Mouse (Mus musculus) cerebellum, adult 9-11 months (tissue): ENCODE results near the gene Fignl2.

Experiments
- DNase-seq: peaks from one replicate; pipeline ENCODE4 v3.0.0; 2022

The Fignl2 gene

GRCm38 (mm10) chr15:101092829-101093648, 14.7 kb upstream of the Fignl2 start:
- DNase-seq = peak; percentile 51

- DNase-seq = no peak
Observed at GRCm38 (mm10) chr15:101092121-101092828, 13.9 kb upstream of the Fignl2 start.

GRCm38 (mm10) chr15:101091551-101091950, 13.2 kb upstream of the Fignl2 start:
- no peak for DNase-seq

- no peak for DNase-seq
Observed at GRCm38 (mm10) chr15:101088291-101088690, 9.9 kb upstream of the Fignl2 start.

- DNase-seq = no peak
Observed at GRCm38 (mm10) chr15:101086956-101087355, 8.6 kb upstream of the Fignl2 start.

GRCm38 (mm10) chr15:101086451-101086850, 8.1 kb upstream of the Fignl2 start:
- DNase-seq = no peak

GRCm38 (mm10) chr15:101084499-101084898, 6.1 kb upstream of the Fignl2 start:
- DNase-seq = no peak

GRCm38 (mm10) chr15:101082236-101082635, 3.9 kb upstream of the Fignl2 start:
- DNase-seq = no peak

- no peak for DNase-seq
Observed at GRCm38 (mm10) chr15:101081035-101081548, 2.7 kb upstream of the Fignl2 start.

- DNase-seq = no peak
Observed at GRCm38 (mm10) chr15:101080031-101080520, 1.7 kb upstream of the Fignl2 start.

GRCm38 (mm10) chr15:101078731-101079156, 377 bp upstream of the Fignl2 start:
- DNase-seq = peak; percentile 59

- no peak for DNase-seq
Observed at GRCm38 (mm10) chr15:101077001-101077812, 1.2 kb downstream of the Fignl2 start.

- no peak for DNase-seq
Observed at GRCm38 (mm10) chr15:101076071-101077000, 2.0 kb downstream of the Fignl2 start.

- no peak for DNase-seq
Observed at GRCm38 (mm10) chr15:101075656-101076055, 2.7 kb downstream of the Fignl2 start.

- no peak for DNase-seq
Observed at GRCm38 (mm10) chr15:101075150-101075549, 3.2 kb downstream of the Fignl2 start.

GRCm38 (mm10) chr15:101074067-101074466, 4.3 kb downstream of the Fignl2 start:
- DNase-seq = no peak

GRCm38 (mm10) chr15:101072736-101073135, 5.6 kb downstream of the Fignl2 start:
- DNase-seq = no peak

GRCm38 (mm10) chr15:101070762-101071161, 7.6 kb downstream of the Fignl2 start:
- DNase-seq = no peak

- no peak for DNase-seq
Observed at GRCm38 (mm10) chr15:101069641-101070190, 8.7 kb downstream of the Fignl2 start.

GRCm38 (mm10) chr15:101068671-101069070, 9.7 kb downstream of the Fignl2 start:
- DNase-seq = no peak

GRCm38 (mm10) chr15:101068029-101068428, 10.3 kb downstream of the Fignl2 start:
- DNase-seq = no peak
